Mouse (Mus musculus): ENCODE data around the gene C9. TPM values are rescaled to one million over a fixed set of nuclear protein-coding genes. Genes with fewer than 3 reads are reported as not detected.

Gene C9
- total and polyA plus RNA-seq, 2 experiments from 2014 or later = not detected

- TF ChIP-seq EP300 (IDR thresholded peaks at IDR 0.05; ENCODE audit: low read depth) (no peak), CTCF (IDR thresholded peaks at IDR 0.05; ENCODE audit: low read depth) (no peak)
- Histone ChIP-seq H3K4me3 (ENCODE audit: low read depth, low read length) (no peak overlapping the region), H3K27ac (ENCODE audit: low read depth) (no peak overlapping the region), H3K27me3 (ENCODE audit: control insufficient read depth, insufficient read depth, low read length) (no peaks in the 10 kb centered on the region), H3K9me3 (replicated peaks; ENCODE audit: control insufficient read depth, low read length) (no peaks in the 10 kb centered on the region), H3K4me2 (ENCODE audit: low read depth, low read length) (no peak overlapping the region), H3K36me3 (replicated peaks; ENCODE audit: control insufficient read depth, insufficient read depth, low read length) (no peaks in the 10 kb centered on the region), H3K9ac (replicated peaks; ENCODE audit: low read depth, low read length) (no peak overlapping the region), H3K4me1 (ENCODE audit: control insufficient read depth, insufficient read depth) (no peaks in the 10 kb centered on the region)
- ATAC-seq (ENCODE audit: insufficient read depth, low read depth) = no peak
- DNase-seq (ENCODE audit: low spot score) = no peak
- 70% methylated on average over 3 of the region's 3 CpGs for WGBS
Observed at GRCm38 (mm10) chr15:6533858-6534343, 88.8 kb downstream of the C9 start.

GRCm38 (mm10) chr15:6534592-6534991 lies 89.5 kb downstream of the C9 start:
- H3K4me2 ChIP-seq (ENCODE audit: low read depth, low read length) = no peak overlapping the region
- ATAC-seq (ENCODE audit: insufficient read depth, low read depth) = no peak
- WGBS = 72% methylated on average over 8 of the region's 8 CpGs

GRCm38 (mm10) chr15:6539639-6540338 lies 94.7 kb downstream of the C9 start:
- Histone ChIP-seq H3K27me3 (ENCODE audit: control insufficient read depth, insufficient read depth, low read length) (no peaks in the 10 kb centered on the region), H3K9me3 (replicated peaks; ENCODE audit: control insufficient read depth, low read length) (no peaks in the 10 kb centered on the region), H3K9ac (replicated peaks; ENCODE audit: low read depth, low read length) (no peak overlapping the region), H3K4me3 (ENCODE audit: low read depth, low read length) (no peak overlapping the region), H3K27ac (ENCODE audit: low read depth) (no peak overlapping the region), H3K4me2 (ENCODE audit: low read depth, low read length) (no peak overlapping the region), H3K36me3 (replicated peaks; ENCODE audit: control insufficient read depth, insufficient read depth, low read length) (no peaks in the 10 kb centered on the region), H3K4me1 (ENCODE audit: control insufficient read depth, insufficient read depth) (no peaks in the 10 kb centered on the region)
- no peak for DNase-seq (ENCODE audit: low spot score)
- no peak for ATAC-seq (ENCODE audit: insufficient read depth, low read depth)
- TF ChIP-seq EP300 (IDR thresholded peaks at IDR 0.05; ENCODE audit: low read depth) (no peak), CTCF (IDR thresholded peaks at IDR 0.05; ENCODE audit: low read depth) (no peak)
- 52% methylated on average over 7 of the region's 7 CpGs for WGBS

More at GRCm38 (mm10) chr15:6534592-6534991, 89.5 kb downstream of the C9 start:
- Histone ChIP-seq H3K4me1 (ENCODE audit: control insufficient read depth, insufficient read depth) (no peaks in the 10 kb centered on the region), H3K4me3 (ENCODE audit: low read depth, low read length) (no peak overlapping the region), H3K36me3 (replicated peaks; ENCODE audit: control insufficient read depth, insufficient read depth, low read length) (no peaks in the 10 kb centered on the region), H3K9me3 (replicated peaks; ENCODE audit: control insufficient read depth, low read length) (no peaks in the 10 kb centered on the region), H3K27ac (ENCODE audit: low read depth) (no peak overlapping the region), H3K9ac (replicated peaks; ENCODE audit: low read depth, low read length) (no peak overlapping the region), H3K27me3 (ENCODE audit: control insufficient read depth, insufficient read depth, low read length) (no peaks in the 10 kb centered on the region)
- TF ChIP-seq CTCF (IDR thresholded peaks at IDR 0.05; ENCODE audit: low read depth) = no peak
- no peak for TF ChIP-seq EP300 (IDR thresholded peaks at IDR 0.05; ENCODE audit: low read depth)
- DNase-seq (ENCODE audit: low spot score) = no peak

Other genes with a start within 250 kb of the C9 start
- 9.4 and 10.3 TPM in 2 replicates for gene Dab2, start 145.5 kb upstream of the C9 start, total RNA-seq (2014; rRNA removed; ENCODE audit: low replicate concordance)
- gene Dab2, start 145.5 kb upstream of the C9 start, polyA plus RNA-seq (2015; fragmentation: Nextera tagmentation; extraction: Ambion mirVana) = 11.3 and 12.2 TPM in 2 replicates
- gene Fyb, start 77.5 kb downstream of the C9 start, total RNA-seq (2014; rRNA removed; ENCODE audit: low replicate concordance) = 1.7 TPM in 1 of 2 replicates, not detected in the other
- gene Fyb, start 77.5 kb downstream of the C9 start, polyA plus RNA-seq (2015; fragmentation: Nextera tagmentation; extraction: Ambion mirVana) = 1.8 and 3.2 TPM in 2 replicates

All from heart, postnatal 0 days (tissue).